Mouse (Mus musculus) MEL (cell line): Measurements from ENCODE around the gene Snrpd2. TPM values are rescaled to one million over a fixed set of nuclear protein-coding genes. Genes with fewer than 3 reads are reported as not detected.

Experiments used
- DNase-seq: peaks from one replicate; pipeline ENCODE4 v3.0.0; 2011; ENCODE audit warnings: low read depth, low spot score
- H3K27ac ChIP-seq: 2 replicates; pipeline ENCODE4 v1.5.1; 2012; ENCODE audit warnings: low read depth, mild to moderate bottlenecking, control low read depth, low read length, moderate library complexity; ENCODE audit not compliant: control insufficient read depth
- H3K27me3 ChIP-seq, 2 experiments: fragments of 150-350 bp in 1 of 2; sonication (generic) in 1 of 2; 2 replicates each; pipeline ENCODE4 v1.6.1; 2012; ENCODE audit warnings: low read length in 2 of 2, mild to moderate bottlenecking in 2 of 2, improper control_type of control experiment in 1 of 2, moderate library complexity in 1 of 2; ENCODE audit not compliant: insufficient read depth in 2 of 2, control insufficient read depth in 1 of 2
- H3K36me3 ChIP-seq, 2 experiments: 2 replicates each; pipeline ENCODE4 v1.6.1; 2012 to 2014; ENCODE audit warnings: low read length in 2 of 2, improper control_type of control experiment in 1 of 2, inconsistent platforms in 1 of 2, mild to moderate bottlenecking in 1 of 2; ENCODE audit not compliant: insufficient read depth in 2 of 2, control insufficient read depth in 1 of 2
- H3K4me1 ChIP-seq, 2 experiments: fragments of 150-350 bp in 1 of 2; sonication (generic) in 1 of 2; 2 replicates each; pipeline ENCODE4 v1.6.1; 2012; ENCODE audit warnings: low read length in 2 of 2, improper control_type of control experiment in 1 of 2, mild to moderate bottlenecking in 1 of 2; ENCODE audit not compliant: insufficient read depth in 2 of 2, control insufficient read depth in 1 of 2
- H3K4me3 ChIP-seq, 2 experiments: fragments of 150-350 bp in 1 of 2; sonication (generic) in 1 of 2; 2 replicates each; pipeline ENCODE4 v1.5.1; 2012; ENCODE audit warnings: low read depth in 2 of 2, low read length in 2 of 2, mild to moderate bottlenecking in 2 of 2, moderate library complexity in 2 of 2, control low read depth in 1 of 2, improper control_type of control experiment in 1 of 2; ENCODE audit not compliant: control insufficient read depth in 1 of 2, insufficient read depth in 1 of 2
- H3K79me2 ChIP-seq: 2 replicates; pipeline ENCODE4 v1.6.1; 2012; ENCODE audit warnings: mild to moderate bottlenecking, low read length, moderate library complexity; ENCODE audit not compliant: control insufficient read depth, poor library complexity, insufficient read depth
- H3K9ac ChIP-seq: 2 replicates; pipeline ENCODE4 v1.6.1; 2012; ENCODE audit warnings: low read depth, mild to moderate bottlenecking, control low read depth, low read length, moderate library complexity; ENCODE audit not compliant: control insufficient read depth, poor library complexity, severe bottlenecking
- H3K9me3 ChIP-seq: fragments of 150-350 bp; sonication (generic); replicated peaks from 2 replicates; pipeline ENCODE4 v1.6.1; 2012; ENCODE audit warnings: mild to moderate bottlenecking, low read length, improper control_type of control experiment, moderate library complexity; ENCODE audit not compliant: insufficient read depth
- CHD2 ChIP-seq: IDR thresholded peaks from 2 replicates; pipeline ENCODE4 v1.6.1; 2011; ENCODE audit warnings: low read length, improper control_type of control experiment
- CTCF ChIP-seq, 3 experiments: IDR thresholded peaks in 2 of 3; conservative IDR thresholded peaks in 1 of 3; 2 replicates each; pipeline ENCODE4 v1.5.1; 2011 to 2012; ENCODE audit warnings: low read length in 3 of 3, low read depth in 2 of 3, mild to moderate bottlenecking in 2 of 3, improper control_type of control experiment in 1 of 3, inconsistent platforms in 1 of 3, mixed read lengths in 1 of 3, moderate library complexity in 1 of 3; ENCODE audit not compliant: control insufficient read depth in 1 of 3, insufficient read depth in 1 of 3, poor library complexity in 1 of 3, severe bottlenecking in 1 of 3
- E2F4 ChIP-seq: IDR thresholded peaks from 2 replicates; pipeline ENCODE4 v1.6.1; 2011; ENCODE audit warnings: low read depth, low read length, improper control_type of control experiment, borderline replicate concordance
- JUND ChIP-seq: IDR thresholded peaks from 2 replicates; pipeline ENCODE4 v1.6.1; 2011; ENCODE audit warnings: low read depth, mild to moderate bottlenecking, improper control_type of control experiment, low read length
- MAFK ChIP-seq: IDR thresholded peaks from 2 replicates; pipeline ENCODE4 v1.6.1; 2011; ENCODE audit warnings: low read depth, mild to moderate bottlenecking, low read length, improper control_type of control experiment, borderline replicate concordance
- MEF2A ChIP-seq: IDR thresholded peaks from 2 replicates; pipeline ENCODE4 v1.6.1; 2014; ENCODE audit warnings: low read depth, mild to moderate bottlenecking, inconsistent platforms, low read length, improper control_type of control experiment; ENCODE audit not compliant: poor library complexity, insufficient replicate concordance, severe bottlenecking; ENCODE audit errors: extremely low read depth
- MXI1 ChIP-seq: IDR thresholded peaks from 2 replicates; pipeline ENCODE4 v1.6.1; 2011; ENCODE audit warnings: mild to moderate bottlenecking, low read depth, low read length, improper control_type of control experiment
- MYB ChIP-seq: IDR thresholded peaks from 2 replicates; pipeline ENCODE4 v1.6.1; 2011; ENCODE audit warnings: mild to moderate bottlenecking, low read depth, low read length, improper control_type of control experiment
- MYC ChIP-seq: IDR thresholded peaks from 2 replicates; pipeline ENCODE4 v1.6.1; 2011; ENCODE audit warnings: low read depth, mild to moderate bottlenecking, low read length, improper control_type of control experiment, moderate library complexity
- NELFE ChIP-seq: IDR thresholded peaks from 2 replicates; pipeline ENCODE4 v1.6.1; 2011; ENCODE audit warnings: low read depth, low read length, improper control_type of control experiment
- POLR2AphosphoS5 ChIP-seq: IDR thresholded peaks from 2 replicates; pipeline ENCODE4 v1.6.1; 2012; ENCODE audit warnings: low read depth, borderline replicate concordance, mild to moderate bottlenecking, inconsistent platforms, low read length, moderate library complexity, mixed read lengths
- RCOR1 ChIP-seq: IDR thresholded peaks from 2 replicates; pipeline ENCODE4 v1.6.1; 2012; ENCODE audit warnings: low read depth, mild to moderate bottlenecking, inconsistent platforms, low read length, improper control_type of control experiment
- SMC3 ChIP-seq: IDR thresholded peaks from 2 replicates; pipeline ENCODE4 v1.6.1; 2011; ENCODE audit warnings: low read depth, low read length, improper control_type of control experiment
- TAL1 ChIP-seq: IDR thresholded peaks from 2 replicates; pipeline ENCODE4 v1.6.1; 2012; ENCODE audit warnings: mild to moderate bottlenecking, inconsistent platforms, low read length, moderate library complexity, mixed read lengths
- USF1 ChIP-seq: IDR thresholded peaks from 2 replicates; pipeline ENCODE4 v1.6.1; 2014; ENCODE audit warnings: low read depth, mild to moderate bottlenecking, inconsistent platforms, low read length, improper control_type of control experiment, moderate library complexity
- ZKSCAN1 ChIP-seq: IDR thresholded peaks from 2 replicates; pipeline ENCODE4 v1.6.1; 2012; ENCODE audit warnings: low read depth, mild to moderate bottlenecking, inconsistent platforms, low read length, improper control_type of control experiment, moderate library complexity
- ZMIZ1 ChIP-seq: IDR thresholded peaks from 2 replicates; pipeline ENCODE4 v1.6.1; 2012; ENCODE audit warnings: low read depth, mild to moderate bottlenecking, inconsistent platforms, low read length, improper control_type of control experiment, moderate library complexity
- ZNF384 ChIP-seq: IDR thresholded peaks from 2 replicates; pipeline ENCODE4 v1.6.1; 2012; ENCODE audit warnings: low read depth, mild to moderate bottlenecking, inconsistent platforms, low read length, improper control_type of control experiment
- polyA plus RNA-seq, 2 experiments: library from polyadenylated mRNA; stranded (reverse) in 1 of 2; unstranded in 1 of 2; fragments of >175 nt in 1 of 2; fragments of >200 nt in 1 of 2; gene quantifications; 2 replicates each; pipeline versions ENCODE4 v1.2.1 to v1.2.4; 2012; ENCODE audit warnings: low replicate concordance in 2 of 2, low read depth in 1 of 2; ENCODE audit not compliant: insufficient read length in 2 of 2, insufficient read depth in 1 of 2, missing spikeins in 1 of 2
- total RNA-seq: library from RNA; depleted of rRNA; stranded (reverse); fragments of 300-350 nt; gene quantifications from 2 replicates; pipeline ENCODE4 v1.2.3, GENCODE M21; 2012

The Snrpd2 gene
- total and polyA plus RNA-seq, 3 experiments: 234 to 345 TPM; not detected in 1

DNA sequence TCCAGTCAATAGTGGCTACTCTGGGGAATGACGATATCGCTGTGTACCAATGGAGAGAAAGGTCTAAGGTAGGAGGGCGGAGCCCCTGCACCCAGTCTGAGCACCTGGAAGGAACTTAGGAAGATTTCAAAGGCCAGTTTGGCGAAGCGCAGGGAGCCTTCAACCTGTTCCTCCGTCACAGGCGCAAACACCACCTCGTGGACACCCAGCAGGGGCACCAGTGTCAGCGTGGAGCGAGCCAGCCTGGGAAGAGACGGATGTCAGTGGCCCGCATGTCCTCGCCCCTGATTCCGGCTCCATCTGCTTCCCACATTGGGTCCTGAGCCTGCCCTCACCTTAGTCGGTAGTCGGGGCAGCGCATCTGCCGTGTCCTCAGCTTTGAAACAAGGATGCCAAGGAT is 9.9 kb downstream of the Snrpd2 start:
- H3K27me3 ChIP-seq: no peaks in the 10 kb centered on the region
- TF ChIP-seq USF1 (no peak), ZMIZ1 (no peak), MYC (no peak), NELFE (no peak), MAFK (no peak), ZNF384 (no peak), E2F4 (no peak), JUND (no peak), TAL1 (no peak), CTCF (IDR thresholded peaks at IDR 0.05 in 2 of 3, conservative IDR thresholded peaks at IDR 0.05 in 1 of 3; ENCODE audit: control insufficient read depth in 1 of 3, insufficient read depth in 1 of 3, low read depth in 2 of 3, low read length in 3 of 3, poor library complexity in 1 of 3, severe bottlenecking in 1 of 3) (no peak), SMC3 (no peak), CHD2 (no peak)
- TF ChIP-seq, all 39 proteins: peak for 0
- H3K79me2 ChIP-seq: no peaks in the 10 kb centered on the region
- no peak overlapping the region for H3K4me3 ChIP-seq
- no peak overlapping the region for H3K9ac ChIP-seq
- DNase-seq: no peak
- no peak overlapping the region for H3K27ac ChIP-seq
- peaks cover 0 to 5% of the 10 kb centered on the region in 2 experiments; a peak in 2 of 4 replicates for H3K36me3 ChIP-seq
- H3K4me1 ChIP-seq: peaks cover 3 to 13% of the 10 kb centered on the region in 2 experiments; a peak in 3 of 4 replicates
- no peaks in the 10 kb centered on the region for H3K9me3 ChIP-seq

DNA sequence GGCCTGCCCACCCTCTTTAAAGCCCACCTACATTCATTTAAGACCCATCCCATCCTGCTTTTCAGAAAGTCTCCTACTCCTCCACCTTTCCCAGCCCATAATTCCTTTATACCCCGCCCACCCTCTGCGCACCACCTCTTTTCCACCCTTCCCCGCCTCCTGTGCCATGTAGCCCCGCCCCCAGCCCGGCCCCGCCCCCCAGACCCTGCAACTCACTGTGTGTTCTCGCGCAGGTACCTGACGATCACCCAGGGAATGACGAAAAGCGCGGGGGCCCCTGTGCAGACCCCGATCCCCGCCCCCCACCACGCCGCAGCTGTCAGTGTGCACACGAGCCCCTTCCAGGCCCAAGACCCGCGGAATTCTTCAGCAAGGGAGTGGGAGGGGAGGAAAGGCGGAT is 10.6 kb downstream of the Snrpd2 start:
- Histone ChIP-seq H3K36me3 (peaks cover 0 to 5% of the 10 kb centered on the region in 2 experiments; a peak in 2 of 4 replicates), H3K27ac (no peak overlapping the region), H3K9me3 (no peaks in the 10 kb centered on the region), H3K9ac (no peak overlapping the region), H3K27me3 (no peaks in the 10 kb centered on the region), H3K79me2 (no peaks in the 10 kb centered on the region), H3K4me1 (peaks cover 3 to 20% of the 10 kb centered on the region in 2 experiments; a peak in 3 of 4 replicates), H3K4me3 (no peak overlapping the region)
- DNase-seq: no peak
- TF ChIP-seq POLR2AphosphoS5 (no peak), MXI1 (no peak), RCOR1 (no peak), MYB (no peak), ZKSCAN1 (no peak), MYC (no peak), CTCF (IDR thresholded peaks at IDR 0.05 in 2 of 3, conservative IDR thresholded peaks at IDR 0.05 in 1 of 3; ENCODE audit: control insufficient read depth in 1 of 3, insufficient read depth in 1 of 3, low read depth in 2 of 3, low read length in 3 of 3, poor library complexity in 1 of 3, severe bottlenecking in 1 of 3) (no peak), JUND (no peak), MEF2A (no peak)
